Mouse (Mus musculus) MEL (cell line): ENCODE measurements around the gene Krt86. TPM values are rescaled to one million over a fixed set of nuclear protein-coding genes. Genes with fewer than 3 reads are reported as not detected.
A peak's percentile ranks its signal among the peaks of the same experiment; 100 is the strongest.

Experiments used
- DNase-seq: peaks from one replicate; pipeline ENCODE4 v3.0.0; 2011; ENCODE audit warnings: low read depth, low spot score
- H3K27ac ChIP-seq: 2 replicates; pipeline ENCODE4 v1.5.1; 2012; ENCODE audit warnings: low read depth, mild to moderate bottlenecking, control low read depth, low read length, moderate library complexity; ENCODE audit not compliant: control insufficient read depth
- H3K27me3 ChIP-seq, 2 experiments: fragments of 150-350 bp in 1 of 2; sonication (generic) in 1 of 2; 2 replicates each; pipeline ENCODE4 v1.6.1; 2012; ENCODE audit warnings: low read length in 2 of 2, mild to moderate bottlenecking in 2 of 2, improper control_type of control experiment in 1 of 2, moderate library complexity in 1 of 2; ENCODE audit not compliant: insufficient read depth in 2 of 2, control insufficient read depth in 1 of 2
- H3K36me3 ChIP-seq, 2 experiments: 2 replicates each; pipeline ENCODE4 v1.6.1; 2012 to 2014; ENCODE audit warnings: low read length in 2 of 2, improper control_type of control experiment in 1 of 2, inconsistent platforms in 1 of 2, mild to moderate bottlenecking in 1 of 2; ENCODE audit not compliant: insufficient read depth in 2 of 2, control insufficient read depth in 1 of 2
- H3K4me1 ChIP-seq, 2 experiments: fragments of 150-350 bp in 1 of 2; sonication (generic) in 1 of 2; 2 replicates each; pipeline ENCODE4 v1.6.1; 2012; ENCODE audit warnings: low read length in 2 of 2, improper control_type of control experiment in 1 of 2, mild to moderate bottlenecking in 1 of 2; ENCODE audit not compliant: insufficient read depth in 2 of 2, control insufficient read depth in 1 of 2
- H3K4me3 ChIP-seq, 2 experiments: fragments of 150-350 bp in 1 of 2; sonication (generic) in 1 of 2; 2 replicates each; pipeline ENCODE4 v1.5.1; 2012; ENCODE audit warnings: low read depth in 2 of 2, low read length in 2 of 2, mild to moderate bottlenecking in 2 of 2, moderate library complexity in 2 of 2, control low read depth in 1 of 2, improper control_type of control experiment in 1 of 2; ENCODE audit not compliant: control insufficient read depth in 1 of 2, insufficient read depth in 1 of 2
- H3K79me2 ChIP-seq: 2 replicates; pipeline ENCODE4 v1.6.1; 2012; ENCODE audit warnings: mild to moderate bottlenecking, low read length, moderate library complexity; ENCODE audit not compliant: control insufficient read depth, poor library complexity, insufficient read depth
- H3K9ac ChIP-seq: 2 replicates; pipeline ENCODE4 v1.6.1; 2012; ENCODE audit warnings: low read depth, mild to moderate bottlenecking, control low read depth, low read length, moderate library complexity; ENCODE audit not compliant: control insufficient read depth, poor library complexity, severe bottlenecking
- H3K9me3 ChIP-seq: fragments of 150-350 bp; sonication (generic); replicated peaks from 2 replicates; pipeline ENCODE4 v1.6.1; 2012; ENCODE audit warnings: mild to moderate bottlenecking, low read length, improper control_type of control experiment, moderate library complexity; ENCODE audit not compliant: insufficient read depth
- BHLHE40 ChIP-seq: IDR thresholded peaks from 2 replicates; pipeline ENCODE4 v1.6.1; 2012; ENCODE audit warnings: low read depth, mild to moderate bottlenecking, inconsistent platforms, low read length, improper control_type of control experiment, borderline replicate concordance
- CHD1 ChIP-seq: IDR thresholded peaks from 2 replicates; pipeline ENCODE4 v1.6.1; 2012; ENCODE audit warnings: low read depth, mild to moderate bottlenecking, inconsistent platforms, low read length, improper control_type of control experiment
- CHD2 ChIP-seq: IDR thresholded peaks from 2 replicates; pipeline ENCODE4 v1.6.1; 2011; ENCODE audit warnings: low read length, improper control_type of control experiment
- CTCF ChIP-seq, 3 experiments: IDR thresholded peaks in 2 of 3; conservative IDR thresholded peaks in 1 of 3; 2 replicates each; pipeline ENCODE4 v1.5.1; 2011 to 2012; ENCODE audit warnings: low read length in 3 of 3, low read depth in 2 of 3, mild to moderate bottlenecking in 2 of 3, improper control_type of control experiment in 1 of 3, inconsistent platforms in 1 of 3, mixed read lengths in 1 of 3, moderate library complexity in 1 of 3; ENCODE audit not compliant: control insufficient read depth in 1 of 3, insufficient read depth in 1 of 3, poor library complexity in 1 of 3, severe bottlenecking in 1 of 3
- ELF1 ChIP-seq: IDR thresholded peaks from 2 replicates; pipeline ENCODE4 v1.6.1; 2014; ENCODE audit warnings: low read depth, mild to moderate bottlenecking, inconsistent platforms, low read length, improper control_type of control experiment, moderate library complexity
- EP300 ChIP-seq, 2 experiments: IDR thresholded peaks; 2 replicates each; pipeline ENCODE4 v1.6.1; 2011; ENCODE audit warnings: improper control_type of control experiment in 2 of 2, low read length in 2 of 2, low read depth in 1 of 2, mild to moderate bottlenecking in 1 of 2
- GABPA ChIP-seq: IDR thresholded peaks from 2 replicates; pipeline ENCODE4 v1.6.1; 2012; ENCODE audit warnings: low read depth, mild to moderate bottlenecking, inconsistent platforms, low read length, improper control_type of control experiment, moderate library complexity
- HCFC1 ChIP-seq: IDR thresholded peaks from 2 replicates; pipeline ENCODE4 v1.6.1; 2012; ENCODE audit warnings: low read depth, mild to moderate bottlenecking, inconsistent platforms, low read length, improper control_type of control experiment, moderate library complexity
- KAT2A ChIP-seq: conservative IDR thresholded peaks from 2 replicates; pipeline ENCODE4 v1.6.1; 2012; ENCODE audit warnings: low read depth, low read length, improper control_type of control experiment, inconsistent platforms
- MAX ChIP-seq: IDR thresholded peaks from 2 replicates; pipeline ENCODE4 v1.6.1; 2011; ENCODE audit warnings: low read length, improper control_type of control experiment
- MAZ ChIP-seq: IDR thresholded peaks from 2 replicates; pipeline ENCODE4 v1.6.1; 2012; ENCODE audit warnings: low read depth, mild to moderate bottlenecking, inconsistent platforms, low read length, improper control_type of control experiment
- MEF2A ChIP-seq: IDR thresholded peaks from 2 replicates; pipeline ENCODE4 v1.6.1; 2014; ENCODE audit warnings: low read depth, mild to moderate bottlenecking, inconsistent platforms, low read length, improper control_type of control experiment; ENCODE audit not compliant: poor library complexity, insufficient replicate concordance, severe bottlenecking; ENCODE audit errors: extremely low read depth
- MXI1 ChIP-seq: IDR thresholded peaks from 2 replicates; pipeline ENCODE4 v1.6.1; 2011; ENCODE audit warnings: mild to moderate bottlenecking, low read depth, low read length, improper control_type of control experiment
- MYC ChIP-seq: IDR thresholded peaks from 2 replicates; pipeline ENCODE4 v1.6.1; 2011; ENCODE audit warnings: low read depth, mild to moderate bottlenecking, low read length, improper control_type of control experiment, moderate library complexity
- NRF1 ChIP-seq: IDR thresholded peaks from 2 replicates; pipeline ENCODE4 v1.6.1; 2014; ENCODE audit warnings: low read depth, mild to moderate bottlenecking, inconsistent platforms, low read length, improper control_type of control experiment, moderate library complexity; ENCODE audit not compliant: poor library complexity, insufficient read depth, severe bottlenecking
- RAD21 ChIP-seq: IDR thresholded peaks from 2 replicates; pipeline ENCODE4 v1.6.1; 2011; ENCODE audit warnings: mild to moderate bottlenecking, low read depth, low read length, improper control_type of control experiment
- RCOR1 ChIP-seq: IDR thresholded peaks from 2 replicates; pipeline ENCODE4 v1.6.1; 2012; ENCODE audit warnings: low read depth, mild to moderate bottlenecking, inconsistent platforms, low read length, improper control_type of control experiment
- SIN3A ChIP-seq: IDR thresholded peaks from 2 replicates; pipeline ENCODE4 v1.6.1; 2012; ENCODE audit warnings: low read length, improper control_type of control experiment, inconsistent platforms
- TBP ChIP-seq: IDR thresholded peaks from 2 replicates; pipeline ENCODE4 v1.8.0; 2011; ENCODE audit warnings: low read depth, low read length, improper control_type of control experiment
- USF2 ChIP-seq, 2 experiments: IDR thresholded peaks; 2 replicates each; pipeline ENCODE4 v1.6.1; 2011 to 2012; ENCODE audit warnings: improper control_type of control experiment in 2 of 2, low read length in 2 of 2, borderline replicate concordance in 1 of 2, inconsistent platforms in 1 of 2, low read depth in 1 of 2, mild to moderate bottlenecking in 1 of 2; ENCODE audit not compliant: insufficient read depth in 1 of 2
- ZC3H11A ChIP-seq: IDR thresholded peaks from 2 replicates; pipeline ENCODE4 v1.6.1; 2012; ENCODE audit warnings: low read depth, mild to moderate bottlenecking, inconsistent platforms, low read length, improper control_type of control experiment
- ZNF384 ChIP-seq: IDR thresholded peaks from 2 replicates; pipeline ENCODE4 v1.6.1; 2012; ENCODE audit warnings: low read depth, mild to moderate bottlenecking, inconsistent platforms, low read length, improper control_type of control experiment
- polyA plus RNA-seq, 2 experiments: library from polyadenylated mRNA; stranded (reverse) in 1 of 2; unstranded in 1 of 2; fragments of >175 nt in 1 of 2; fragments of >200 nt in 1 of 2; gene quantifications; 2 replicates each; pipeline versions ENCODE4 v1.2.1 to v1.2.4; 2012; ENCODE audit warnings: low replicate concordance in 2 of 2, low read depth in 1 of 2; ENCODE audit not compliant: insufficient read length in 2 of 2, insufficient read depth in 1 of 2, missing spikeins in 1 of 2
- total RNA-seq: library from RNA; depleted of rRNA; stranded (reverse); fragments of 300-350 nt; gene quantifications from 2 replicates; pipeline ENCODE4 v1.2.3, GENCODE M21; 2012

Krt86 gene
- total and polyA plus RNA-seq, 3 experiments: not detected

DNA sequence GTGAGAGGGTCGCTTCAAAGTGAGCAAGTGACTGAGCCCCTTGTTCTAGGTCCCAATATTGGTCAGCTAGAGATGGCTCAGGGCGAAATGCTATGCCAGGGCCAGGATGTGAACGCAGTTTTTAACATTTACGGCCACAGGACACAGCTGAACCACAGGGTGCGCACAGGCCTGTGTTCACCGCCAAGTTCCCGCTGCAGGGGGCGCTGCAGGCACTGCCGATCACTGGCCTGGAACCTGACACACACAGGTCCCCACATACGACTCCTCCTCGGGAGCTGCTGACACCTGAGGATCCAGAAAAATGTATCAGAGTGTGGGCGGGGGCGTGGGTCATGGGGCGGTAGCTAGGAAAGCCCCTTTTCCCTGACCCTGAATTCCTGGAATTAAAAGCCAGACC is 14.0 kb upstream of the Krt86 start:
- TF ChIP-seq NRF1 (no peak), CHD2 (no peak), MXI1 (no peak), CTCF (IDR thresholded peaks at IDR 0.05 in 2 of 3, conservative IDR thresholded peaks at IDR 0.05 in 1 of 3; ENCODE audit: control insufficient read depth in 1 of 3, insufficient read depth in 1 of 3, low read depth in 2 of 3, low read length in 3 of 3, poor library complexity in 1 of 3, severe bottlenecking in 1 of 3) (peak; percentile 20 to 47 (median 43); a peak in 4 of 6 replicates)
- TF ChIP-seq, all 39 proteins: peak for 1
- H3K4me3 ChIP-seq: no peak overlapping the region
- H3K79me2 ChIP-seq: no peaks in the 10 kb centered on the region
- H3K9me3 ChIP-seq: no peaks in the 10 kb centered on the region
- H3K4me1 ChIP-seq: no peaks in the 10 kb centered on the region
- no peaks in the 10 kb centered on the region for H3K36me3 ChIP-seq
- no peak overlapping the region for H3K27ac ChIP-seq
- no peaks in the 10 kb centered on the region for H3K27me3 ChIP-seq
- no peak for DNase-seq
- H3K9ac ChIP-seq: no peak overlapping the region

DNA sequence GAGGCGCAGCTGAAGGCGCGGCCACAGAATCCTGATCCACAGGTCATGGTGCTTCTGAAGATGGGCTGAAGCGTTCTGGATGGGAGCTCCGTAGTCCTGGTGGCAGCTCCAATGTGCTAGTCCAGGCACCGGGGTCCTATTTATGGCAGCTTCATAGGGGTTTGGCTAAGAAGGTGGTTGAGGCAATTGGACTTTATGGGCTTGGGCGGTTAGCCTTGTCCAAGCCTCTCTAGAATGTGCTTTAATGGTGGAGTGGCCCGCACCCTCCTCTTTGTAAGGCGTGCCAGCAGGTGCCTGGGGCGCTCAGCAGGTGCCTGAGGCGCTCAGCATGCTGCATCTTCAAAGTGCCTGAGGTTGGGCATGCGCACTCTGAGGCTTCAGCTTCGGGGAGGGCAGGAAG is 9.6 kb upstream of the Krt86 start, which contains the start of gene Krt81:
Gene Krt81, minus strand, starts transcription at position 101 of the 400 bp plus-strand sequence.
- no peak within 1 kb of the TSS for H3K9ac ChIP-seq
- no peaks in the 10 kb centered on the region for H3K9me3 ChIP-seq
- no peak within 1 kb of the TSS for H3K4me3 ChIP-seq
- no peaks in the 10 kb centered on the region for H3K79me2 ChIP-seq
- no peak within 1 kb of the TSS for H3K27ac ChIP-seq
- H3K27me3 ChIP-seq: peaks cover 0 to 2% of the 10 kb centered on the region in 2 experiments; a peak in 1 of 4 replicates
- DNase-seq: no peak
- H3K36me3 ChIP-seq: no peaks in the 10 kb centered on the region
- H3K4me1 ChIP-seq: no peaks in the 10 kb centered on the region
- no peak for TF ChIP-seq MXI1
- TF ChIP-seq USF2 (IDR thresholded peaks at IDR 0.05; ENCODE audit: borderline replicate concordance in 1 of 2, insufficient read depth in 1 of 2, low read depth in 1 of 2, low read length in 2 of 2): no peak
- TF ChIP-seq CHD1: no peak
- TF ChIP-seq ZC3H11A: no peak
- TF ChIP-seq RCOR1: no peak
- TF ChIP-seq ELF1: no peak

DNA sequence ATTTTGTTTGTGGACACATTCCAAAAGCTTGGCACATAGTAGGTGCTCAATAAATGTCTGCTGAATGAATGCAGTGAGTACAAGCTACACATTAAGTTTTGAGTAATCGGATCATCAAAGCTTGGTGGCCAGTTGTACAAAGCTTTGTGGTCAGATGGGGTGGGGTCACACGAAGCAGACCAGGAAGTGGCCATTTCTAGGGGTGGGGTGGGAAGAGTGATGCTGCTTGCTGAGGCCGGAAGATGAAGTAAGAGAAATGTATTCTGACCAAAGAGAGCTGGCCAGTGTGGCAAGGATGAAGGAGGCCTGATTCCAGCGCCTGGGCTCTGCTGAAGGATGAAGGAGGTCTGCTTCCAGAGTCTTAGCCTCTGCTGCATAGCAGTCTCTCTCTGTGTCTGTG is 4.2 kb upstream of the Krt86 start:
- Histone ChIP-seq H3K27me3 (peaks cover 0 to 2% of the 10 kb centered on the region in 2 experiments; a peak in 1 of 4 replicates), H3K9ac (no peak overlapping the region)

More for the DNA sequence above, 4.2 kb upstream of the Krt86 start:
- TF ChIP-seq GABPA (no peak), HCFC1 (no peak), MEF2A (no peak), BHLHE40 (no peak), USF2 (IDR thresholded peaks at IDR 0.05; ENCODE audit: borderline replicate concordance in 1 of 2, insufficient read depth in 1 of 2, low read depth in 1 of 2, low read length in 2 of 2) (no peak), CHD1 (no peak), ELF1 (no peak), MAX (no peak), TBP (no peak), MAZ (no peak), SIN3A (no peak), RAD21 (no peak), ZNF384 (no peak), MYC (no peak), KAT2A (no peak), EP300 (IDR thresholded peaks at IDR 0.05; ENCODE audit: low read depth in 1 of 2, low read length in 2 of 2) (no peak)
- Histone ChIP-seq H3K36me3 (no peaks in the 10 kb centered on the region), H3K9me3 (no peaks in the 10 kb centered on the region), H3K4me1 (no peaks in the 10 kb centered on the region), H3K79me2 (no peaks in the 10 kb centered on the region), H3K27ac (no peak overlapping the region), H3K4me3 (no peak overlapping the region)
- DNase-seq: no peak
